Mouse (Mus musculus): ENCODE data around the gene Otulin.

Gene Otulin

DNA sequence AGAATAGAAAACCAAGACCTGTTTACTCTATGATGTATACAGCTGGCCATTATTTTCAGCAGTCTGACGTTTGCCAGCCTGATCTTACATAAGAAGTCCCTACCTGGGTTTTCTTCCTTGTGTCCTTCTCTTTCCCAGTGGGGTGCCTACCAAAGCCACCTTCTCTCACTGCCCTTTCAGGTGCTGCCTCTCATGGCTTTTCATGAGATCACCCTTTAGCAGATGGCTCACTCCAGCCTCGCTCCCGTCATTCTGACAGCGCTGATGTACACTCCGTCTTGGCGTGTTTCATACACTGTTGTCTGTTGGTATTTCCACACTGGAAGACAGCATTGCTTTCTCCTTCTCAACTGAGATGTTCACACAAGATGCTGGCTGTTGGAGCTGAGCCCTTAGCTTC is 46.9 kb downstream of the Otulin start:
- intact Hi-C loops (cut with DNase I), result loop anchor here (2.0 to 5.0 kb wide), 2 partner anchors 116 to 257 kb away; partner anchors contain the start of gene Ank

DNA sequence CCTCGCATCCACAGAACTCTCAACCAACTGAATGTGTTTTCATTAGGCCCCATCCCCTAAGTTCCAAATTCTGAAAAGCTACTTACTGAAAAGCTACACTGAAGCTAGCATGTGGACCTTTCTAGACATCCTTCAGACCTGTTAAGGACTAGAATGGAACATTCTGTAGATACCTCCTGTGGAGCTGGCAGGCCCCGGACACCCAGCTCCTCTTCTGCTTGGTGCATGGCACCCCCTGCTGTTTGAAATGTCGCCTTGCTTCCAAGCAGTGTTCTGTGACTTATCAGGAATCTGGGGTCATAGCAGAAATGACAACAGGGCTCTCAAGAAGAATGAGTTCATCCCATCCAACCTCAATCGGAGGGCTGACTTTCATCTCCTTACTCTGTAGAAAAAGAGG is 47.5 kb downstream of the Otulin start:
- intact Hi-C loops (cut with DNase I), result loop anchor here (2.0 to 5.0 kb wide), 2 partner anchors 116 to 256 kb away; partner anchors contain the start of gene Ank

DNA sequence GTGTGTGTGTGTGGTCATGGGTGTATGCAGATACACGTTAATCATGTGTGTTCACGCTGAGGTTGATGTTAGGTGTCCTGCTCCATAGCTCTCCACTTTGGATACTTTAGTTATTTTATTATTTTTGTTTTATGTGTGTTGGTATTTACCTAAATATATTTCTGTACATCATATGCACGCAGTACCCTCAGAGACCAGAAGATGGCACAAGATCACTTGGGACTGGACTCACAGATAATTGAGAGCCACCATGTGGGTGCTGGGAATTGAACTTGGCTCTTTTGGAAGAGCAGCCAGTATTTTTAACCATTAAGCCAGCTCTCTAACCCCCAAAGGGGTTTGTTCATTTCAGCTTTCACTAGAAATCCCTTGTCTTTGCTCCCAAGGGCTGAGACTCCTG is 48.1 kb downstream of the Otulin start:
- intact Hi-C loops (cut with DNase I), result loop anchor here (2.0 to 5.0 kb wide), 2 partner anchors 115 to 256 kb away; partner anchors contain the start of gene Ank

DNA sequence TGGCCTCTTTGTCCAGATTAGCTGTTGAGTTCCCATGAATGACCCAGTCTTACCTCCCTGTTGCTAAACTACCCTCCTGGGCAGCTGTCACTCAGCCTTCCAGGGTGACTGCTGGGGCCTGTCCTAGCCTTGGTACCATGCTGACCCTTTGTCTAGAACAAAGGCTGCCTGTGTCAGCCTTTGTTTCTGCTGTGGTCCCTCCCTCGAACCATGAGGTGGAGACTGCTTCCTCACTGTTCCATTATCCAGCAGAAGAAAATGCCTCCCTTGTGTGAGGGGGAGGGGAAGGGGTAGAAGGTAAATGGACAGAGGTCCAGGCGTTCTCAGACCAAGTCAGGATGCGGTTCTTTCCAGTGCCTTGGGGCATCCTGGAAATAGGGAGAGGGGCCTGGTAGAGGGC is 48.9 kb downstream of the Otulin start:
- intact Hi-C loops (cut with DNase I), result loop anchor here (2.0 to 5.0 kb wide), 2 partner anchors 114 to 255 kb away; partner anchors contain the start of gene Ank

- intact Hi-C loops (cut with DNase I), result loop anchor here (5.0 kb wide), 1 partner anchor 113 kb away; the partner anchor contains the start of gene Ank
These were observed 49.7 kb downstream of the Otulin start for GRCm38 (mm10) chr15:27580771-27581170.

DNA sequence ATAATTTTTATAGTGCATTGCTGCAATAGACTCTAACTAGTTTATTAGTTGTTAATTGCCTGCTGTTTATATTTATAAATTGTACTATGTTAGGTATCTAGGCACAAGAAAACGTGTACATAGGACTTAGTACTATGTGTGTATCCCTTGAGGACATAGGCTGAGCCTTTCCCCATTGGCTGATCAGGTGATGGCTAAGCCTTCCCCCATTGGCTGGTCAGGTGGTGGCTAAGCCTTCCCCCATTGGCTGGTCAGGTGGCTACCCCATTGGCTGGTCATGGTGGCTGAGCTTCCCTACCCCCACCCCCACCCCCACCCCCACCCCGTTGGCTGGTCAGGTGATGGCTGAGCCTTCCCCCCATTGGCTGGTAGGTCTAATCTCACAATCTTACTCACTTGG is 50.6 kb downstream of the Otulin start:
- intact Hi-C loops (cut with DNase I), result loop anchor here (5.0 kb wide), 1 partner anchor 113 kb away; the partner anchor contains the start of gene Ank

GRCm38 (mm10) chr15:27578918-27579317 is 51.6 kb downstream of the Otulin start:
- intact Hi-C loops (cut with DNase I), result no loop called here

DNA sequence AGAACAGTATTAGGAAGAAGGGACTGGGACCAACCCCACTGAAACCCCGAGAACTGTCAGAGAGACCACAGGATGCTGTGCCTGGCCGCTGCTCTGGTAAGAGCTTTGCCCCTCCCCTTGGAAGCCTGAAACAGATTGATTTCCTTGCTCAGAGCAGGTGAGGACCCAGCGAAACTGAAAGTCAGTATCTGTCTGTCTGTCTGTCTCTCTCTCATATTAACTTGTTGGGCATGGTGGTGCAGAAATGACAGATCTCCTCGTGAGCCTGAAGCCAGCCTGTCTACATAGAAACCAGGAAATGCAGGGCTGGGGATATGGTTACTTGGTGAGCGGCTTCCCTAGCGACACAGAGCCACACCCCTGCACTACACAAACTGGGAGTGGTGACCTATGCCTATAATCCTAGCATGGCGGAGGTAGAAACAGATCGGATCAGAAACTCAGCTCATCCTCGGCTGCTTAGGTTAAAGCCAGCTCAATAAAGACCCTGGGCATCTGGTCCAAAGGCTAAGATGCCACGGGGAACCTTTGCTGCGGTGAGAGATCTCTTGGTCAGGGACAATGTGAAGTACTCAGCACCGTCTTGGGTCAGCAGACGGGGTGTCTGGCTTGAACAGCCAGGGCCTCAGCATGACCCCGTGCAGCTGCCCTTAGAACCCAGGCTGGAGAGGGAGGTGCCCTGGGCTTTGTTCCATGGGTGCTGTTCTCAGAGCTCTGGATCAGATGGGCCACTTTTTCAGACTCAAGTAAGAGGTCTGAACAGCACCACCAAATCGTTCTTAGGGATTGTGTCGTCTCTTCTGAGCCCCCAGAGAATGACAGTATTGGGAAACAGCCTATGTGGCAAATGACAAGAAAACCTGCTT is 52.3 kb downstream of the Otulin start:
- intact Hi-C loops (cut with DNase I), result no loop called here

GRCm38 (mm10) chr15:27576886-27577285 is 53.6 kb downstream of the Otulin start:
- intact Hi-C loops (cut with DNase I), result no loop called here

DNA sequence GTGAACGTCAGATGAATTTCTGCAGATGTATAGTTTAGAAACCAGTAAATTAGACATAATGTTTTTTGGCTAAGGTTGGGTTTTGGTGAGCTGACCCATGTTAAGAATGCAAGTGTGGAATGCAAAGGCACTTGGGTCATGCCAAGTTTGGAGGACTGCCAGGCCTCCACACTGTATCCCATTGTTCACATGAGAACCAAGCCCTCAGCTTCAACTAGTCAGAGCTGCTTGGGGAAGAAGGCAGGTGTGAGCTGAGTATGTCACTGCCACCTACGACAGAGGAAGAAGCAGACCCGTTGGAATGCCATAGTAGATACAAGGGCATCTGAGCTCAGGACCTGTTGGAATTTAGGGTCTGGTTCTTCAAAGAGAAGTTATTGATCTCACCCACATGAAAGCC is 54.6 kb downstream of the Otulin start:
- intact Hi-C loops (cut with DNase I), result no loop called here

DNA sequence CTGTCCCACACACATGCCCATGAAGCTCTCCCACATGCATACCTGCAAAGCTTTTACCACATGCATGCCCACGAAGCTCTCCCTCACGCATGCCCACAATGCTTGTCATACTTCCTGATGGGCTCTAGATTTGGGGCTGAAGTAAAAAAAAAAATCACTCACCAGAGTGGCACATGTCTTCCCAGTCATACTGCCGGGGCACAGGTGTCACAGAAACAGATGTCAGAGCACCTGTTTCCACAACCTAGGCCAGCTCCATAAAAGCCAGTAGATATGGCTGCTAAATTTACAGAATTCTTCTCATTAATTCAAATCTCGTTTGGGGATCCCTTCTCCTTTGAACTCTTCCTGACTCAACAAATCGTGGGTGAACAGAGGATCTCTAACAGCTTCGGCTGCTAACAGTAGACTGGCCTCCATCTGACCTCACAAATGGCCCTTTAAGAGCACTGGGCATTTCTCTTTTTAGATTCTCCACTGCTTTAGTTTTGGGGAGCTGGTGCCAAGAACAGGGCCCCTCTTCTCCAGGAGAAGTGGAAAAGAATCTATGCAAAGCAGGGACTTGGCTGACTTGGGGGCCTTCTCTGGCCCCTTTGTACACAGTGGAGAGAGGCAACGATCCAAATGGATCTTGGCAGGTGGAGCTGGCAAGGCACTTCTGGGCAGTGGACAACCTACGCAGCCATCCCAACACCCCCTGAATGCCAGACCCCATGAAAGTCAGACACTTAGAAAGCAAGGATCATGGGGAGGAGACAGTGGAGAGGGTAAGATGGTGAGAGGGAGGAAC is 55.3 kb downstream of the Otulin start:
- intact Hi-C loops (cut with DNase I), result no loop called here

DNA sequence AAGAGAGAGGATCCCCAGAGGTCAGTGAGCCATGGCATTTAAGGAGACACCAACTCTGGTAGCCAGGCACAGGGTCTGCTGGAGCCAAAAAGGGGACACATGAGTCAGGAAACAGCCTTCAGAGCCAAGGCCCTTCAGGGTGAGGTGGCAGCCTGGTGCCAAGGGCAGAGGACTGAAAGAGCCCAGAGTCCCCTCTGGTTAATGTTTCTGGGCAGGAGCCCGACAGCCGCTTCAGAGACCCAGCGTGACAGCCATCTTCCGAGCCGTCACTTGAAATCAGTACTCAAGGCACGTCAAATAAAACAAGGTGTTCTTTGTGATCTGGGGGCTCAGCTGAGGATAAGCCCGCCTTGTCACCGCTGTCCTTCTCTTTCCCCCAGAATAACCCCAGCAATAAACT is 59.3 kb downstream of the Otulin start:
- intact Hi-C loops (cut with DNase I), result no loop called here

DNA sequence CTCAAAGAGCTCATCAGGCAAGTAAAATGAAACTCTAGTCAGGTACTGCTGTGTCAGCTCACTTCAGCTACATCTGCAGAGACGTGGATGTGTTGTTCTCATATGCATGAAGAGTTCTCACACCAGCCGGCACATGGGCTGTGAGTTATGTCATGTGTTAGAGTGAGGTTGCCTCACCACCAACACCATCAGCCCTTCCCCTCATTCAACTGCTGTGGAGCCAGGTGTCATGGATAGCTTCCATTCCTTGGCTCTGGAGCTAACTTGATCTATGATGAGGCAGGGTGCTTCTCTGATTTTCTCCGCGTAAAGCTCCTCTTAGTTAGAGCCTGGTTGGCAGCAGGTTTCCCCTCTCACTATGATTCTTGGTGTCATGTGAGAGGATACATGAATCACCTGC is 60.1 kb downstream of the Otulin start:
- intact Hi-C loops (cut with DNase I), result no loop called here

GRCm38 (mm10) chr15:27569924-27570323 is 60.6 kb downstream of the Otulin start:
- intact Hi-C loops (cut with DNase I), result no loop called here

- intact Hi-C loops (cut with DNase I), result no loop called here
These were observed 62.1 kb downstream of the Otulin start for GRCm38 (mm10) chr15:27568371-27568770.

DNA sequence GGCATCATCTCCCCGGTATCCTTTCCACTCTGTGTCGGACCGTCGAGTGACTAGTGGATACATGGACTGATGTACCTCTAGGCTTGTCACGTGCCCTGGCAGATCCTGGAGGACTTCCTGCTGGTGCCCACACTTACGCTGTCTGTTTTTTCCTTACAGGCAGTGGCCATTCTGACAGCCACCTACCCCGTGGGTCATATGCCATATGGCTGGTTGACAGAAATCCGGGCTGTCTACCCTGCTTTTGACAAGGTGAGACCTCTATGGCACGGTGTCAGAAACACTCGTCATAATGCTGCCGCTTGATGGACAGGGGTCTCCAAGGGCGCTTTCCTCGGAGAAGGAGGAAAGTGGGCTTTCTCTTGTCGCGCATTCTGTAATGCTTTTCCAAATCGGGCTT is 63.1 kb downstream of the Otulin start:
- intact Hi-C loops (cut with DNase I), result no loop called here

DNA sequence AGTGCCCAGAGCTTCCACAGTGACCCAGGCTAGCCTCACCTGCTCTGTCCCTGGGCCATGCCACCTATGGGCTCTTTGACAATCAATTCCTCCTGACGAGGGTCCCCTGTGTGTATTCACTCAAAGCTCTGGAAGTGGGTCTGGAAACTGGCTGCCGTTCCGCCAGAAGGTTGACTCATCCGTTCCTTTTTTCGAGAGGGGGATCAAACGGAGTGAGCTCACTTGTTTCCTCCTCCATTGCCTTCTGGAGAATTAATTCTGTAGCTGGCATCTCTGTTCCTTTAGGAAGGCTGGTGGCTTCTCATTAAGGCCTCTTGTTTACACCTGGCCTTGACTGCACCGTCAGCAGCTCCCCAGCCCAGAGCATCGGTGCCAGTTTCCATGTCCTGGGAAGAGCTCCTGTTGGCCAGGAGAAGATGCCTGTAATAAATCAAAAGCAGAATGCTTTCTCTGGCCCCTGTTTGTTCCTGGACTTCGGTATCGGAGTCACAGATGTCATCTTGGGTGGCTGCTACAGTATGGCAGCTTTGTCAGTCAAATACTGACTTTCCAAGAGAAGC is 64.8 kb downstream of the Otulin start:
- intact Hi-C loops (cut with DNase I), result no loop called here

GRCm38 (mm10) chr15:27564106-27565100 is 66.1 kb downstream of the Otulin start:
- intact Hi-C loops (cut with DNase I), result no loop called here

- intact Hi-C loops (cut with DNase I), result no loop called here
These were observed 70.2 kb downstream of the Otulin start for GRCm38 (mm10) chr15:27560315-27560714.

DNA sequence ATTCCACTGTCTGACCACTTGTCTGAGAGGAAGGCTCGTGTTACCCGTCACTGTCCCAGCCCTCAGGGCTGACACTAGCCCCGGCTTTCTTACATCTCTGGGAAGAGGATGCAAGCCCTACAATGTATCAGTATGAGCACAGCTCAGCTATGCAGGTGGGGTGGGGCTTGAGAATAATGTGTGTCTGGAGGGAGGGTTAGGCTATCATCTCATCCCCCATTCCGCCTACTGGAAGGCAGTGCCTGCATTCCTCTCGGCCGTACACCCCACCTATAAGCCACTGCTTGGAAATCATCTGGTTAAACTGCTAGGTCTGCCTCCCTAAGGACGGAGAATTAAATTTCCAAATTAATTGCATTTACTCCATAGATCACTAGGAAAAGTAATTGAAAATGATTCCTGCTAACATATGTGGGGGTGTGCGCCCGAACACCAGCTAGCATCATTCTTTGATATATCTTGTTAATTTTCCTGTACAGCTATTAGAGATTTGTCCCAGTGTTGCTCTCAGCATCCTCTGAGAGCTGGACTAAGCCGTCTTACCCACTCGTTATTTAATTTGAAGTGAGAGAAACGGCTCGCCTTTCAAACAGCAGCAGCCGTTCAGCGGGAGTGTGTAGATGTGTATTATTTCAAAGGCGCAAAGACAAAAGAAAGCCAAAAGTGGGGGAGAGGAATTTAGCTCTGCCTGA is 71.9 kb downstream of the Otulin start:
- intact Hi-C loops (cut with DNase I), result no loop called here
